Mouse (Mus musculus): ENCODE measurements around the gene Tpd52l2. TPM values are rescaled to one million over a fixed set of nuclear protein-coding genes. Genes with fewer than 3 reads are reported as not detected.
"Not testable (repeated sequence)": the region's sequence is repeated elsewhere in the genome, so short reads cannot be mapped to it uniquely, and the experiment has no call there.

Tpd52l2 gene
- total and polyA plus RNA-seq, 2 experiments, result 18.8 to 27.1 TPM

GRCm38 (mm10) chr2:181492206-181492605 lies 4.7 kb upstream of the Tpd52l2 start:
- Histone ChIP-seq H3K4me1 (ENCODE audit: control insufficient read depth, insufficient read depth, low read length) (0 out of 2 replicates have a peak, but pooled peaks cover 2% of the 10 kb centered on the region), H3K27ac (replicated peaks; ENCODE audit: insufficient read depth, low read depth, low read length) (no peak overlapping the region), H3K4me3 (ENCODE audit: insufficient read depth, low read depth, low read length) (no peak overlapping the region), H3K79me2 (ENCODE audit: control insufficient read depth, insufficient read depth, low read length) (no peaks in the 10 kb centered on the region), H3K36me3 (ENCODE audit: control insufficient read depth, insufficient read depth, low read length) (no peaks in the 10 kb centered on the region), H3K9ac (ENCODE audit: low read depth, low read length) (no peak overlapping the region), H3K27me3 (ENCODE audit: control insufficient read depth, insufficient read depth, low read length) (no peaks in the 10 kb centered on the region)
- TF ChIP-seq CTCF (IDR thresholded peaks at IDR 0.05; ENCODE audit: low read depth, low read length), result no peak
- no peak for TF ChIP-seq POLR2A (IDR thresholded peaks at IDR 0.05; ENCODE audit: extremely low read depth, insufficient read depth, low read length)
- 69% methylated on average over 3 of the region's 3 CpGs for WGBS
- DNase-seq (ENCODE audit: extremely low read depth, low read depth, low spot score), result no peak

GRCm38 (mm10) chr2:181493156-181493927 lies 3.6 kb upstream of the Tpd52l2 start, which contains the start of gene Abhd16b:
Abhd16b (plus strand) TSS chr2:181493206.
- Histone ChIP-seq H3K79me2 (ENCODE audit: control insufficient read depth, insufficient read depth, low read length) (no peaks in the 10 kb centered on the region), H3K9ac (ENCODE audit: low read depth, low read length) (no peak within 1 kb of the TSS), H3K27me3 (ENCODE audit: control insufficient read depth, insufficient read depth, low read length) (no peaks in the 10 kb centered on the region), H3K4me1 (ENCODE audit: control insufficient read depth, insufficient read depth, low read length) (peaks cover 3% of the 10 kb centered on the region; the same call in 1 of the 2 replicates), H3K27ac (replicated peaks; ENCODE audit: insufficient read depth, low read depth, low read length) (no peak within 1 kb of the TSS), H3K4me3 (ENCODE audit: insufficient read depth, low read depth, low read length) (no peak within 1 kb of the TSS), H3K36me3 (ENCODE audit: control insufficient read depth, insufficient read depth, low read length) (no peaks in the 10 kb centered on the region)
- WGBS, result 90% methylated on average over 31 of the region's 31 CpGs
- DNase-seq (ENCODE audit: extremely low read depth, low read depth, low spot score), result no peak
- TF ChIP-seq POLR2A (IDR thresholded peaks at IDR 0.05; ENCODE audit: extremely low read depth, insufficient read depth, low read length) (no peak), CTCF (IDR thresholded peaks at IDR 0.05; ENCODE audit: low read depth, low read length) (no peak)

GRCm38 (mm10) chr2:181494266-181494945 lies 2.5 kb upstream of the Tpd52l2 start:
- H3K4me1 ChIP-seq (ENCODE audit: control insufficient read depth, insufficient read depth, low read length), result peaks cover 4% of the 10 kb centered on the region; the same call in 1 of the 2 replicates
- TF ChIP-seq POLR2A (IDR thresholded peaks at IDR 0.05; ENCODE audit: extremely low read depth, insufficient read depth, low read length), result no peak
- TF ChIP-seq CTCF (IDR thresholded peaks at IDR 0.05; ENCODE audit: low read depth, low read length), result no peak
- H3K9ac ChIP-seq (ENCODE audit: low read depth, low read length), result no peak overlapping the region
- H3K36me3 ChIP-seq (ENCODE audit: control insufficient read depth, insufficient read depth, low read length), result no peaks in the 10 kb centered on the region
- H3K27me3 ChIP-seq (ENCODE audit: control insufficient read depth, insufficient read depth, low read length), result no peaks in the 10 kb centered on the region
- DNase-seq (ENCODE audit: extremely low read depth, low read depth, low spot score), result no peak
- WGBS, result 84% methylated on average over 26 of the region's 26 CpGs
- H3K4me3 ChIP-seq (ENCODE audit: insufficient read depth, low read depth, low read length), result no peak overlapping the region
- H3K79me2 ChIP-seq (ENCODE audit: control insufficient read depth, insufficient read depth, low read length), result no peaks in the 10 kb centered on the region
- H3K27ac ChIP-seq (replicated peaks; ENCODE audit: insufficient read depth, low read depth, low read length), result no peak overlapping the region

GRCm38 (mm10) chr2:181495845-181496244 lies 1.1 kb upstream of the Tpd52l2 start:
- not testable (repeated sequence) for H3K79me2 ChIP-seq (ENCODE audit: control insufficient read depth, insufficient read depth, low read length); H3K27ac ChIP-seq (replicated peaks; ENCODE audit: insufficient read depth, low read depth, low read length); H3K27me3 ChIP-seq (ENCODE audit: control insufficient read depth, insufficient read depth, low read length); H3K4me1 ChIP-seq (ENCODE audit: control insufficient read depth, insufficient read depth, low read length); DNase-seq (ENCODE audit: extremely low read depth, low read depth, low spot score); H3K36me3 ChIP-seq (ENCODE audit: control insufficient read depth, insufficient read depth, low read length); H3K4me3 ChIP-seq (ENCODE audit: insufficient read depth, low read depth, low read length); H3K9ac ChIP-seq (ENCODE audit: low read depth, low read length)
- 61% methylated on average over 8 of the region's 8 CpGs for WGBS

GRCm38 (mm10) chr2:181496281-181496680 lies 661 bp upstream of the Tpd52l2 start:
- DNase-seq (ENCODE audit: extremely low read depth, low read depth, low spot score), result no peak
- 14% methylated on average over 8 of the region's 8 CpGs for WGBS

More at GRCm38 (mm10) chr2:181496281-181496680, 661 bp upstream of the Tpd52l2 start:
- H3K27ac ChIP-seq (replicated peaks; ENCODE audit: insufficient read depth, low read depth, low read length), result peak overlapping the region; percentile 59
- H3K79me2 ChIP-seq (ENCODE audit: control insufficient read depth, insufficient read depth, low read length), result peaks cover 5% of the 10 kb centered on the region; the same call in 1 of the 2 replicates
- H3K9ac ChIP-seq (ENCODE audit: low read depth, low read length), result peak overlapping the region; percentile 52
- TF ChIP-seq POLR2A (IDR thresholded peaks at IDR 0.05; ENCODE audit: extremely low read depth, insufficient read depth, low read length) (no peak), CTCF (IDR thresholded peaks at IDR 0.05; ENCODE audit: low read depth, low read length) (peak; percentile 86)
- peaks cover 9% of the 10 kb centered on the region for H3K36me3 ChIP-seq (ENCODE audit: control insufficient read depth, insufficient read depth, low read length)
- peaks cover 4% of the 10 kb centered on the region; the same call in 1 of the 2 replicates for H3K4me1 ChIP-seq (ENCODE audit: control insufficient read depth, insufficient read depth, low read length)
- 0 out of 2 replicates have a peak overlapping the region, but pooled peaks have one; percentile 32 for H3K4me3 ChIP-seq (ENCODE audit: insufficient read depth, low read depth, low read length)
- no peaks in the 10 kb centered on the region for H3K27me3 ChIP-seq (ENCODE audit: control insufficient read depth, insufficient read depth, low read length)

Data from liver, adult 2 months (tissue).